Mouse (Mus musculus) left cerebral cortex, postnatal 36 days (tissue): ENCODE data around the gene Irgc1. TPM values are rescaled to one million over a fixed set of nuclear protein-coding genes. Genes with fewer than 3 reads are reported as not detected.
A peak's percentile ranks its signal among the peaks of the same experiment; 100 is the strongest.

Experiments
- DNase-seq, 2 experiments: peaks; one replicate each; pipeline ENCODE4 v3.0.0; 2021 to 2022; ENCODE audit warnings: low spot score in 2 of 2, mixed read lengths in 1 of 2
- intact Hi-C: fragments of 180-260 bp; cut with DNase I; formaldehyde crosslinking; loops from one replicate; pipeline ENCODE4 v1.15.1; 2025
- total RNA-seq, 2 experiments: library from RNA; stranded (reverse); gene quantifications; 2 replicates each; pipeline ENCODE4 v1.2.3; 2021

Irgc1 gene
- total RNA-seq, 2 experiments from 2014 or later, result 0.42 to 0.72 TPM

- intact Hi-C loops, result loop anchor here (5.0 to 10.0 kb wide), 2 partner anchors 42 to 190 kb away; no protein-coding TSS in a partner anchor
- no peak for DNase-seq
Measured at GRCm38 (mm10) chr7:24474811-24475506, 22.9 kb upstream of the Irgc1 start.

GRCm38 (mm10) chr7:24473913-24474529, 21.9 kb upstream of the Irgc1 start:
- intact Hi-C loops, result loop anchor here (5.0 to 10.0 kb wide), 2 partner anchors 43 to 191 kb away; no protein-coding TSS in a partner anchor
- peak; percentile 67 to 73 for DNase-seq

GRCm38 (mm10) chr7:24472937-24473336, 20.8 kb upstream of the Irgc1 start:
- DNase-seq, result peak in 1 of 2 experiments; percentile 8

GRCm38 (mm10) chr7:24472442-24472841, 20.3 kb upstream of the Irgc1 start:
- intact Hi-C loops, result loop anchor here (5.0 to 10.0 kb wide), 2 partner anchors 45 to 192 kb away; no protein-coding TSS in a partner anchor
- no peak for DNase-seq

More at GRCm38 (mm10) chr7:24472937-24473336, 20.8 kb upstream of the Irgc1 start:
- intact Hi-C loops, result loop anchor here (5.0 to 10.0 kb wide), 2 partner anchors 44 to 192 kb away; no protein-coding TSS in a partner anchor

GRCm38 (mm10) chr7:24470356-24470755, 18.3 kb upstream of the Irgc1 start:
- DNase-seq, result no peak
- intact Hi-C loops, result loop anchor here (5.0 to 10.0 kb wide), 2 partner anchors 47 to 194 kb away; no protein-coding TSS in a partner anchor

GRCm38 (mm10) chr7:24469126-24469525, 17.0 kb upstream of the Irgc1 start:
- intact Hi-C loops, result no loop called here

GRCm38 (mm10) chr7:24467886-24468285, 15.8 kb upstream of the Irgc1 start:
- DNase-seq, result no peak
- intact Hi-C loops, result no loop called here

More at GRCm38 (mm10) chr7:24469126-24469525, 17.0 kb upstream of the Irgc1 start:
- DNase-seq, result no peak

GRCm38 (mm10) chr7:24466835-24467234, 14.7 kb upstream of the Irgc1 start:
- no peak for DNase-seq
- intact Hi-C loops, result no loop called here

GRCm38 (mm10) chr7:24462388-24463319, 10.6 kb upstream of the Irgc1 start, which contains the start of gene Plaur:
Plaur (plus strand) TSS chr7:24462484.
- intact Hi-C loops, result no loop called here
- no peak for DNase-seq

GRCm38 (mm10) chr7:24461376-24462051, 9.4 kb upstream of the Irgc1 start:
- intact Hi-C loops, result no loop called here
- DNase-seq, result no peak

- intact Hi-C loops, result no loop called here
- no peak for DNase-seq
Measured at GRCm38 (mm10) chr7:24459843-24460242, 7.7 kb upstream of the Irgc1 start.

- intact Hi-C loops, result no loop called here
- DNase-seq, result no peak
Measured at GRCm38 (mm10) chr7:24459440-24459839, 7.3 kb upstream of the Irgc1 start.

GRCm38 (mm10) chr7:24457726-24458370, 5.8 kb upstream of the Irgc1 start:
- DNase-seq, result no peak
- intact Hi-C loops, result no loop called here

- DNase-seq, result no peak
- intact Hi-C loops, result no loop called here
Measured at GRCm38 (mm10) chr7:24455726-24456125, 3.6 kb upstream of the Irgc1 start.

GRCm38 (mm10) chr7:24454199-24454598, 2.1 kb upstream of the Irgc1 start:
- intact Hi-C loops, result no loop called here
- no peak for DNase-seq

- intact Hi-C loops, result no loop called here
- DNase-seq, result no peak
Measured at GRCm38 (mm10) chr7:24450585-24451017, 1.5 kb downstream of the Irgc1 start.

GRCm38 (mm10) chr7:24448782-24449517, 3.1 kb downstream of the Irgc1 start:
- DNase-seq, result peak in 1 of 2 experiments; percentile 50
- intact Hi-C loops, result no loop called here
